Mouse (Mus musculus) monocyte, adult 2 months (primary cell): ENCODE results near the gene Kcnh3.
A peak's percentile ranks its signal among the peaks of the same experiment; 100 is the strongest.
"Not testable (repeated sequence)": the region's sequence is repeated elsewhere in the genome, so short reads cannot be mapped to it uniquely, and the experiment has no call there.

Source experiments
- DNase-seq, 2 experiments: peaks; one replicate each; pipeline ENCODE4 v3.0.0; 2022; ENCODE audit warnings: low spot score in 2 of 2, low read depth in 1 of 2

The Kcnh3 gene

DNA sequence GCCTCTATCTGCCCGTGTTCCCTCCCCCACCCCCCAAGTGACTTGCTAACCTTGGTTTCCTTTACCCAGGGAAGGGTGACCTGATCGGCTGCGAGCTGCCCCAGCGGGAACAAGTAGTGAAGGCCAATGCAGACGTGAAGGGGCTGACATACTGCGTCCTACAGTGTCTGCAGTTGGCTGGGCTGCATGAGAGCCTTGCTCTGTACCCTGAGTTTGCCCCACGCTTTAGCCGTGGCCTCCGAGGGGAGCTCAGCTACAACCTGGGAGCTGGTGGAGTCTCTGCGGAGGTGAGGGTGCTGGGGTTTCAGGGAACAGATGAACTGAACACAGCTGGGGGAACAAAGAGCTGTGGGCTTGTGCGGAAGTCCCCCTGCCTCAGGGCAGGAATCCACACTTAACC is 13.3 kb downstream of the Kcnh3 start:
- no peak for DNase-seq

- no peak for DNase-seq
These were observed 15.5 kb downstream of the Kcnh3 start for GRCm38 (mm10) chr15:99240129-99240528.

DNA sequence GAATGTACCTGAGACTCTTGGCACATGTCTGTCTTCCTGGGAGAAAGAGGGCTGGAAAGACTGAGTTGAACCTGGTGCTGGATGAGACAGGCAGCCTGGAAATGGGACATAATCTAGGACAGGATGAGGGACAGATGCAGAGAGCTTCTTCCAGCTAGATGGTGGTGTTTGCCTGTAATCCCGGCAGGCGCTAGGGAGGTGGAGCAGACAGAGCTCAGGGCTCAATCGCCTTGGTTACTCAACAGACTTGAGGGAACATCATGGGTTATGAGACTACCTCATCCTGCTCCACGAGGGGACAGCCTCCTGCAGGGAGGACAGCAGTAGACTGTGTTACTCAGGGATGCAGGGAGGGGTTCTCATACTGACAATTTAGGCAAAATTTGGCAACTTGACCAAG is 16.6 kb downstream of the Kcnh3 start:
- DNase-seq: no peak

GRCm38 (mm10) chr15:99242045-99242444 is 17.4 kb downstream of the Kcnh3 start:
- no peak for DNase-seq

DNA sequence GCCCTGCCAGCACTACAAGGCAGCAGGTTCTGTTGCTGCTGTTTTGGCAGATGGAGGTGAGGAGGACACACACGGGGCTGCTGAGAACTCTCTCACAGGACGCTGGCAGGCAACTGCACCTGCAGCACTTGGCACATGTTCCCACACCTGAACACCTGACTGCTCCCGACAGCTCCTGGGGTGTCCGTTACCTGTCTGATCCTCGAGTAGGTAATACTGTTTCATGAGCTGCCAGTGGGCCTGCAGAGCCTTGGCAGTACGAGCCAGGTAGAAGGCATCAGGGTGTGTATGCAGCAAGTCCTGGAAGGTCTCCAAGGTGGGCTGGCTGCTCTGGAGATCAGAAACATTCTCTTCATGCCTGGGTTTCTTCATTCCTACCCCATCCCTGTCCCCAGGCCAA is 22.1 kb downstream of the Kcnh3 start:
- not testable (repeated sequence) for DNase-seq

DNA sequence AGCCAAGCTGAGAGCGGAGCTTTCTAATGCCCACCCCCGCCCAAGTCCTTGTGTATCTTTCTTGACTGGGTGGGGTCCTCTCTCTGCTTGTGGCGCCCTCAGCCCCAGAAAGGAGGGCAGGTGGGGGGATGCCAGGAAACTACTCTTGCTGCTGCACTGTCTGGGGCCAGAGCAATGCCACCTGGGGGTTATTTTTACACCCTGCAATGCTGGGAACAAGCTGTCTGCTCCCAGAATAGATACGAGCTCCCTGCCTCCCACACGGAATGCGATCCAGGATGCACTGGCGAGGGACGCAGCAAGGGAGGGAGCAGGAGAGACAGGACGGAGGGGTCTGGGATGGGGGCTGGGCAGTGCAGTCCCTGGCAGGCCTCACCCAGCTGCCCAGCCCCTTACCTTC is 24.3 kb downstream of the Kcnh3 start:
- no peak for DNase-seq

- DNase-seq: no peak
These were observed 25.3 kb downstream of the Kcnh3 start for GRCm38 (mm10) chr15:99249938-99250337.

- not testable (repeated sequence) for DNase-seq
These were observed 26.4 kb downstream of the Kcnh3 start for GRCm38 (mm10) chr15:99251111-99251510.

GRCm38 (mm10) chr15:99251626-99252380 is 27.1 kb downstream of the Kcnh3 start, which contains the start of gene Mcrs1:
Mcrs1 (minus strand) TSS chr15:99251961.
- DNase-seq: peak; percentile 95 to 96

DNA sequence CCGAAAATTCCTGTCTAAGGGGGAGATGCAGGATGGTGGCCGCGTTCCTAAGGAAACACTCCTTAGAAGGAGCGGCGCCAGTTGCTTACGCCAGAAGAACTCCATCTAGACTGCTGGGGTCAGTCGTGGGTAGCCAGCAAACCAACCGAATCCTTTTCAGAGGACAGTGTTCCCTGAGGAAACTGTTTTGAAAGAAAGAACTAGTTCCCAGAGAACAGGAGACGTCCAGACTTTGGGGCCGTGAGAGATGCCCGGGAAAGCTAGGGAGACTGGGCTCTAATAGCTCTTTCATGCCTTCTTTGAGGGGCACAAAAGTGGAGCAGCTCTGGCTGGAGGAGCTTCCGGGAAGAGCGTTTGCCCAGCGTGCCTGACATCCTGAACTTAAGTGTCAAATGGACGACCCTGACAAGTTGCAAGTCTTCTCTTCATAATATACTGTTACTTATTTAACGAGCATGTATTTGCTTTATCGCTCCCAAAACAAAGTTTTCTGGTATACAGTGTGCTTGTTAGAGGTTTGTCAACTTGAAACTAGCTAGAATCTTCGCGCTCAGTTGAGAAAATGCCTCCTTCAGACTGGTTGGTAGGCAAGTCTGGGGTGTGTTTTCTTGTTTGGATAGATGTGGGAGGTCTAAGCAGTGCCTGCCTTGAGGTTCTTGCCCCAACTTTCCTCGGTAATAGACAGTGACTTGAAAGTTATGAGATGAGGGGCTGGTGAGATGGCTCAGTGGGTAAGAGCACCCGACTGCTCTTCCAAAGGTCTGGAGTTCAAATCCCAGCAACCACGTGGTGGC is 27.9 kb downstream of the Kcnh3 start:
- DNase-seq: no peak

DNA sequence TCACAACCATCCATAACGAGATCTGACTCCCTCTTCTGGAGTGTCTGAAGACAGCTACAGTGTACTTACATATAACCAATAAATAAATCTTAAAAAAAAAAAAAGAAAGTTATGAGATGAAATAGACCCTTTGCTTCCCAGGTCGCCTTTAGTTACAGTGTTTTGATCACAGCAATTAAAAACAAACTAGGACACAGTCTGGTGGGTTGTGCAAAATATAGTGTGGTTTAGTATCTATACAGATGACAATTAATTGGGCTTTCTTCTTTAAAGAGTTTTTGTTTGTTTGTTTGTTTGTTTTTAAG is 28.5 kb downstream of the Kcnh3 start:
- DNase-seq: not testable (repeated sequence)

DNA sequence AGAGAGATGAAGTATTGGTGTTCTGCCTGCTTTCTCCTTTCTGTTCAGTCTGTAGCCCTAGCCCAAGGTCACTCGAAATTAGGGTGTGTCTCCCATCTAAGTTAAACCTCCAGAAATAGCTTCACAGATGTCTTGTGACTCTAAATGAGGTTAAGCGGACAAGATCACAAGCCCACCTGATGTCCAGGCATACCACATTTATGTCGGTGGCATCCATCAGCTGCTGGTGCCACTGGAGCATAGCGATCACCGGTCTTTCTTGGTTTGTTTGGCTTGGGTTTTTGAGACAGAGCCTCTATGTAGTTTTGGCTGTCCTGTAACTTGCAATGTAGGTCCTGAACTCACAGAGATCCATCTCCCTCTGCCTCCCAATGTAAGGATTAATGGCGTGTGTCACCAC is 29.1 kb downstream of the Kcnh3 start:
- no peak for DNase-seq

DNA sequence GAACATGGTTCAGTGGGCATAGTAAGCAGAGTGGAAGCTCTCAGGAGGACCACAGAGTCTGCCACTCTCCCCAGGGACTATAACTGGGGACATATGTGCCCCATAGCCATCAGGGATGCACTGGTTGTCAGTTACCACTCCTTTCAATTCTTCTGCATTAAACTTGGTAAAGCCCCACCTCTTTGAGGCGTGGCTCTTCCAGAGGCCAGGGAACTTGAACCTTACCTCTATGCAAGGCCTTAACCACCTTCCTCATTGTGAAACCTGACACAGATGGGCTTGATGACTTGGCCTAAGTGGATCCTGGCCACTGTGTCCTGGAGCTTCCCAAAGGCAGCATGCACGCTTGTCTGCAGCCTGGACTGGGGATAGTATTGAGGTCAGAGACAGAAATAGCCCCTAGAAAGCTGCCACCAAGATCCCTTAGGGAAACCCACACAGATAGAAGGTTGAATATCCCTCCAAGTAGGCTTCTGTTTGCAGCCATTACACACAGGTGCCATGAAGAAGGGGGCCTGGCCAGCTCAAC is 29.9 kb downstream of the Kcnh3 start:
- DNase-seq: no peak

GRCm38 (mm10) chr15:99255241-99255749 is 30.6 kb downstream of the Kcnh3 start:
- no peak for DNase-seq

GRCm38 (mm10) chr15:99259167-99259729 is 34.6 kb downstream of the Kcnh3 start:
- DNase-seq: no peak

GRCm38 (mm10) chr15:99259730-99260252 is 35.1 kb downstream of the Kcnh3 start:
- DNase-seq: peak; percentile 32 to 42

DNA sequence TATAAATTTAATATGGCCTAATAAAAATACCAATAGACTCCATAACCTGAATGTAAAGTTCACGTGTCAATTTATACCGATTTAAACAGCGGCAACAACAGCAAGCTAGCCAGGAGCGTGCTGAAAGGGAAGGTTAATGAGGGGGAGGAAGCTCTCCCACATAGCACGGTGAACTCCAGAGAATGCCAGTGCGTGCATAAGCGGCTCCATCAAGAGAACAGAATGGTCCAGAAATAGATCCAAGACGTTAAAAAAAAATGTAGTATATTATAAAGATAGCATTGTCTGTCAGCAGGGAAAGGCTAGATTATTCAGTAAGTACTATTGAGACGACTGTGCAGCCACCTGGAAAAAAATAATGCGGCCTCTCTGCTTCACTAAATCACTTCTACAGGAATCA is 38.0 kb downstream of the Kcnh3 start:
- no peak for DNase-seq

DNA sequence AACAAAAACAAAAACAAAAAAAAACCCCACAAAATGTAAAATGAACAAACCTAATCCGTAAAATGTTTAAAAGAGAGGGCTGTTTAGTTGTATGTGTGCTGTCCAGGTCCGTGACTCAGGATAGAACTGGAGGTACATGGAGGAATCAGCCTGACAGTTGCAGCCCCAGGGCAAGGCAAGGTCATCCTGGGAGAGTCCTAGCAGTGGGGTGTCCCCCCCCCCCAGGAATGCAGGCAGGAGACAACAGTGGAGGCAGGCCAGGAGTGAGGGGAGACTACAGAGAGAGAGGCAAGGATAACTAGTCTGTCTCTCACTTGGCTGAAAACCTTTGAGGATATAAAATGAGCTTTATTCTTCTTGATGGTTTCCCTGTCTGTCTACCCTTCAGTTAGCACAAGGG is 39.7 kb downstream of the Kcnh3 start:
- DNase-seq: no peak

DNA sequence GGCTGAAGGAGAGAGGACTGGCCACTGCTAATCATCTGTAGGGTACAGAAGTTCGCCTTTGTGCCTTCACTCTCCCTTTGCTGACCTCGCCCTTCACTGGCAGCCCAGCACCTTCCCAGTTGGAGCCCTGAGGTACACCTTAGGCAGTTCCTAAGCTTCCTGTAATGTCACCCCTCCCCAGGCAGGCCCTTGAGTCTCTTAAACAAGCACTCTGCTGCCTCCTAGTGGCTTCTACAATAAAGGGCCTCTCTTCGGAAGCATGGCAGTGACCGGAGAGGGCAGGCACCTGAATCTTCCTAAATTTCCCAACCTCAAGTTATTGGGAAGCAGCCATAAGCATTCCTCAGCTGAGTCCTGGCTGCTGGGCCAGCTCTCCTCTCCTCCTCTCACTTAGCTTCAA is 41.0 kb downstream of the Kcnh3 start:
- peak in 1 of 2 experiments; percentile 32 for DNase-seq

GRCm38 (mm10) chr15:99276095-99276494 is 51.4 kb downstream of the Kcnh3 start:
- no peak for DNase-seq

- no peak for DNase-seq
These were observed 53.6 kb downstream of the Kcnh3 start for GRCm38 (mm10) chr15:99278271-99278670.

- DNase-seq: no peak
These were observed 58.8 kb downstream of the Kcnh3 start for GRCm38 (mm10) chr15:99283456-99283855.
